Comparison of ENCODE assay signal across 29 mouse cellular contexts in the genomic region with DNA sequence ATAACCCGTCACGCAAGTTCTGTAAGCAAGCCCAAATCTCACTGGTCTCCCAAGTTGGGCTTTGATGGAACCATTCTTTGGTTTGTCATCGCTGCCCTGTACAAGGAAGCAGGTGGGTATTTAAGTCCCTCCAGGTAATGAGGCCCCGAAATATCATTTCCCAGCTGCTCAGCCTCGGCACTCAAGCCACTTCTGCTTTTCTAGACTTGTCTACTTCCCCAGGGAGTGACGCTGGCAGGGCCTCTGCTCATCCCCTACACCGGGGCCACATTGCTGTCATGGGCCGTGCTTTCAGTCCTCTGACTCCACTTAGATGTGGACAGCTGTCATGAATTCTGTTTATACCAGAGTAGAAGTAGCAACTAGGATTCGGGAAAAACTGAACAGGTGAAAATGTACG. TPM values are rescaled to one million over a fixed set of nuclear protein-coding genes. Genes with fewer than 3 reads are reported as not detected.
DNase-seq lines count a peak whose midpoint lies in the region; ATAC-seq and TF ChIP-seq lines count a peak whose summit lies in the region.
"Had no signal": no experiment of that assay in that cellular context is flagged by ENCODE, and none has a peak within 500 bp of the region (broad histone marks: within the 10 kb centered on the region; RNA-seq: fewer than 3 reads in every experiment).

No protein-coding gene starts in this region.

- no peak for TF ChIP-seq POLR2A in MEL (IDR thresholded peaks at IDR 0.05; ENCODE audit: control insufficient read depth in 1 of 2, insufficient read depth in 1 of 2, low read depth in 1 of 2, low read length in 2 of 2, poor library complexity in 1 of 2)

- DNase-seq in heart, adult 11 months, result peak; percentile 91
- no peak for DNase-seq in heart, postnatal 10 days
- peak; percentile 84 for DNase-seq in MEL (ENCODE audit: low read depth, low spot score)
- DNase-seq in spleen, postnatal 36 days (ENCODE audit: low spot score in 2 of 2), result peak; percentile 85 to 90
- DNase-seq in retina, postnatal 1 day, result no peak
- no peak for DNase-seq in kidney, postnatal 36 days
- no peak for DNase-seq in right cerebral cortex, adult 2 months (ENCODE audit: low spot score in 2 of 2)
- DNase-seq: adrenal gland, postnatal 14 days; cerebellum, adult 8-10 months; cerebellum, postnatal 36 days; gastrocnemius, postnatal 25 days; heart, postnatal 4 days; kidney, postnatal 25 days; lung, adult 2 months; lung, postnatal 14 days; right cerebral cortex, postnatal 25 days; thymus, postnatal 14 days had no signal

- H3K4me3 ChIP-seq in MEL (ENCODE audit: control insufficient read depth in 1 of 2, insufficient read depth in 1 of 2, low read depth in 2 of 2, low read length in 2 of 2), result peak overlapping the region; percentile 44 to 56
- H3K4me3 ChIP-seq: embryonic facial prominence, embryonic 15.5 days; heart, embryonic 15.5 days; hindbrain, embryonic 15.5 days; limb, embryonic 12.5 days; liver, embryonic 12.5 days; neural tube, embryonic 15.5 days had no signal

- H3K79me2 ChIP-seq in MEL (ENCODE audit: control insufficient read depth, insufficient read depth, low read length, poor library complexity), result peaks cover 11% of the 10 kb centered on the region

- TF ChIP-seq EP300 in MEL (IDR thresholded peaks at IDR 0.05; ENCODE audit: low read depth in 1 of 2, low read length in 2 of 2), result no peak

- H3K27ac ChIP-seq in MEL (ENCODE audit: control insufficient read depth, low read depth, low read length), result peak overlapping the region; percentile 21; the same call in 1 of the 2 replicates
- H3K27ac ChIP-seq: embryonic facial prominence, embryonic 15.5 days; heart, embryonic 15.5 days; hindbrain, embryonic 15.5 days; limb, embryonic 12.5 days; liver, embryonic 12.5 days; neural tube, embryonic 15.5 days had no signal

- H3K9me3 ChIP-seq in MEL (replicated peaks; ENCODE audit: insufficient read depth, low read length), result no peaks in the 10 kb centered on the region
- H3K9me3 ChIP-seq: embryonic facial prominence, embryonic 15.5 days; G1E; heart, embryonic 15.5 days; hindbrain, embryonic 15.5 days; limb, embryonic 12.5 days; liver, embryonic 12.5 days; neural tube, embryonic 15.5 days had no signal

- ATAC-seq in megakaryocyte, adult 5-6 weeks (ENCODE audit: poor library complexity, severe bottlenecking), result peak; percentile 66
- ATAC-seq: activated CD4-positive, CD25-positive, alpha-beta regulatory T cell, adult 4 months; CD4-positive, CD25-positive, alpha-beta regulatory T cell, adult 4 months; forebrain, embryonic 14.5 days; liver, embryonic 12.5 days; midbrain, embryonic 16.5 days had no signal

- no peak for TF ChIP-seq RAD21 in MEL (IDR thresholded peaks at IDR 0.05; ENCODE audit: low read depth, low read length)

- intact Hi-C loops in heart, postnatal 10 days (cut with DNase I), result no loop called here

- H3K27me3 ChIP-seq in MEL (ENCODE audit: control insufficient read depth in 1 of 2, insufficient read depth in 2 of 2, low read length in 2 of 2), result no peaks in the 10 kb centered on the region
- H3K27me3 ChIP-seq: embryonic facial prominence, embryonic 15.5 days; hindbrain, embryonic 15.5 days; liver, embryonic 12.5 days; neural tube, embryonic 15.5 days had no signal

- H3K4me1 ChIP-seq in MEL (ENCODE audit: control insufficient read depth in 1 of 2, insufficient read depth in 2 of 2, low read length in 2 of 2), result 0 out of 4 replicates have a peak, but pooled peaks cover 0 to 3% of the 10 kb centered on the region in 2 experiments

- peak overlapping the region; percentile 55 for H3K9ac ChIP-seq in MEL (ENCODE audit: control insufficient read depth, low read depth, low read length, poor library complexity, severe bottlenecking)
- H3K9ac ChIP-seq: embryonic facial prominence, embryonic 15.5 days; heart, embryonic 15.5 days; hindbrain, embryonic 15.5 days; limb, embryonic 12.5 days; liver, embryonic 12.5 days; neural tube, embryonic 15.5 days had no signal

- no peaks in the 10 kb centered on the region for H3K36me3 ChIP-seq in MEL (ENCODE audit: control insufficient read depth in 1 of 2, insufficient read depth in 2 of 2, low read length in 2 of 2)
- H3K36me3 ChIP-seq: embryonic facial prominence, embryonic 15.5 days; heart, embryonic 15.5 days; hindbrain, embryonic 15.5 days; limb, embryonic 12.5 days; liver, embryonic 12.5 days; neural tube, embryonic 15.5 days had no signal

- no peak for TF ChIP-seq CTCF in MEL (IDR thresholded peaks at IDR 0.05 in 2 of 3, conservative IDR thresholded peaks at IDR 0.05 in 1 of 3; ENCODE audit: control insufficient read depth in 1 of 3, insufficient read depth in 1 of 3, low read depth in 2 of 3, low read length in 3 of 3, poor library complexity in 1 of 3, severe bottlenecking in 1 of 3)

TF ChIP-seq in MEL, 35 proteins besides CTCF, POLR2A, EP300 and RAD21:
- TF ChIP-seq MEF2A (IDR thresholded peaks at IDR 0.05; ENCODE audit: extremely low read depth, insufficient replicate concordance, low read depth, low read length, poor library complexity, severe bottlenecking), result no peak
- no peak for TF ChIP-seq E2F4 (IDR thresholded peaks at IDR 0.05; ENCODE audit: borderline replicate concordance, low read depth, low read length)
- peak; percentile 42; the same call in 1 of the 2 replicates for TF ChIP-seq HCFC1 (IDR thresholded peaks at IDR 0.05; ENCODE audit: low read depth, low read length)
- TF ChIP-seq MYC (IDR thresholded peaks at IDR 0.05; ENCODE audit: low read depth, low read length), result no peak
- no peak for TF ChIP-seq ETS1 (IDR thresholded peaks at IDR 0.05; ENCODE audit: low read depth, low read length)
- no peak for TF ChIP-seq CHD2 (IDR thresholded peaks at IDR 0.05; ENCODE audit: low read length)
- no peak for TF ChIP-seq USF2 (IDR thresholded peaks at IDR 0.05; ENCODE audit: borderline replicate concordance in 1 of 2, insufficient read depth in 1 of 2, low read depth in 1 of 2, low read length in 2 of 2)
- peak; percentile 58 for TF ChIP-seq SIN3A (IDR thresholded peaks at IDR 0.05; ENCODE audit: low read length)
- TF ChIP-seq TBP (IDR thresholded peaks at IDR 0.05; ENCODE audit: low read depth, low read length), result peak; percentile 41; the same call in 1 of the 2 replicates
- no peak for TF ChIP-seq TAL1 (IDR thresholded peaks at IDR 0.05; ENCODE audit: low read length)
- TF ChIP-seq POLR2AphosphoS5 (IDR thresholded peaks at IDR 0.05; ENCODE audit: borderline replicate concordance, low read depth, low read length), result no peak
- no peak for TF ChIP-seq CHD1 (IDR thresholded peaks at IDR 0.05; ENCODE audit: low read depth, low read length)
- TF ChIP-seq ZMIZ1 (IDR thresholded peaks at IDR 0.05; ENCODE audit: low read depth, low read length), result no peak
- TF ChIP-seq USF1 (IDR thresholded peaks at IDR 0.05; ENCODE audit: low read depth, low read length), result no peak
- TF ChIP-seq KAT2A (conservative IDR thresholded peaks at IDR 0.05; ENCODE audit: low read depth, low read length), result no peak
- no peak for TF ChIP-seq ZC3H11A (IDR thresholded peaks at IDR 0.05; ENCODE audit: low read depth, low read length)
- peak; percentile 29; the same call in 1 of the 2 replicates for TF ChIP-seq NELFE (IDR thresholded peaks at IDR 0.05; ENCODE audit: low read depth, low read length)

RNA-seq across cellular contexts. Expression of gene Glt1d1, which starts 11.0 kb away (rescaled TPM):
- not detected for total RNA-seq in heart, postnatal 10 days (2021)
- total RNA-seq in MEL (2012; rRNA removed), result not detected in 2 replicates
- under 1 TPM in 1 of 2 experiments, not detected in 1; 0.19 TPM for polyA plus RNA-seq in MEL (2012; ENCODE audit: insufficient read depth in 1 of 2, insufficient read length in 2 of 2, low read depth in 1 of 2, low replicate concordance in 2 of 2, missing spikeins in 1 of 2)
- total RNA-seq in megakaryocyte, adult 5-6 weeks (2015), result 0.45 and 1.2 TPM in 2 replicates
- total RNA-seq in megakaryocyte, adult 5-6 weeks (2017), result 1.7 and 4.1 TPM in 2 replicates
- total RNA-seq: gastrocnemius, postnatal 25 days; heart, postnatal 4 days had no signal
- polyA plus RNA-seq: activated CD4-positive, CD25-positive, alpha-beta regulatory T cell, adult 4 months; CD4-positive, CD25-positive, alpha-beta regulatory T cell, adult 4 months; G1E; heart, embryonic 15.5 days had no signal

RNA-seq across cellular contexts. Expression of gene Slc15a4, which starts 11.6 kb away (rescaled TPM):
- 10 to 100 TPM; 10.7 to 12.1 TPM for total RNA-seq in heart, postnatal 10 days (2021)
- total RNA-seq in MEL (2012; rRNA removed), result 29.1 and 31.7 TPM in 2 replicates
- 10 to 100 TPM in 1 of 2 experiments, not detected in 1; 35.5 TPM for polyA plus RNA-seq in MEL (2012; ENCODE audit: insufficient read depth in 1 of 2, insufficient read length in 2 of 2, low read depth in 1 of 2, low replicate concordance in 2 of 2, missing spikeins in 1 of 2)
- total RNA-seq in megakaryocyte, adult 5-6 weeks (2015), result 39.6 and 48.4 TPM in 2 replicates
- total RNA-seq in megakaryocyte, adult 5-6 weeks (2017), result 65.4 and 292 TPM in 2 replicates

Comparison
In these comparisons a context has a peak if more than half of its experiments do, and no peak if none do; other contexts are left out.
1. DNase-seq: peak in heart, adult 11 months (single experiment), MEL (single experiment) and spleen, postnatal 36 days (2 of 2); none in heart, postnatal 10 days (0 of 2), retina, postnatal 1 day (single experiment), kidney, postnatal 36 days (0 of 2) and right cerebral cortex, adult 2 months (0 of 2).